Mouse (Mus musculus) skeletal muscle tissue, postnatal 0 days (tissue): Measurements from ENCODE around the gene Cish. TPM values are rescaled to one million over a fixed set of nuclear protein-coding genes. Genes with fewer than 3 reads are reported as not detected.

ENCODE experiments used
- polyA plus RNA-seq: library from polyadenylated mRNA; unstranded; fragments of >200 nt; fragmentation: Nextera tagmentation; extraction: Ambion mirVana; gene quantifications from 2 replicates; pipeline ENCODE4 v1.2.1, GENCODE M21; 2015

Cish gene
- polyA plus RNA-seq = 29.9 and 30.3 TPM in 2 replicates

GRCm38 (mm10) chr9:107296016-107296040 lies at the start of gene Cish:
TSS of gene Cish (plus strand) at chr9:107296026.

GRCm38 (mm10) chr9:107289211-107290076 lies 6.4 kb upstream of the Cish start, which contains the start of gene Mapkapk3:
TSS of gene Mapkapk3 (minus strand) at chr9:107289877.

GRCm38 (mm10) chr9:107338172-107338883 lies 42.5 kb downstream of the Cish start, which contains the start of gene Hemk1:
TSS of gene Hemk1 (minus strand) at chr9:107338350.

GRCm38 (mm10) chr9:107340267-107340859 lies 44.5 kb downstream of the Cish start, which contains the start of gene 6430571L13Rik:
TSS of gene 6430571L13Rik (plus strand) at chr9:107340602.

Other genes starting within 250 kb of the Cish start
- gene Dock3, start 64.1 kb upstream of the Cish start, polyA plus RNA-seq = 0.12 and 1.2 TPM in 2 replicates
- 20.2 and 21.4 TPM in 2 replicates for gene Mapkapk3, start 6.1 kb upstream of the Cish start, polyA plus RNA-seq
- gene Hemk1, start 42.3 kb downstream of the Cish start, polyA plus RNA-seq = 9.7 and 10.7 TPM in 2 replicates
- 12.1 and 13.0 TPM in 2 replicates for gene 6430571L13Rik, start 44.6 kb downstream of the Cish start, polyA plus RNA-seq
- 0.15 and 0.21 TPM in 2 replicates for gene Cacna2d2, start 103.6 kb downstream of the Cish start, polyA plus RNA-seq
- 33.1 and 36.2 TPM in 2 replicates for gene Tmem115, start 237.9 kb downstream of the Cish start, polyA plus RNA-seq
- gene Cyb561d2, start 246.2 kb downstream of the Cish start, polyA plus RNA-seq = 8.3 and 10.3 TPM in 2 replicates
- gene Nprl2, start 246.2 kb downstream of the Cish start, polyA plus RNA-seq = 15.7 and 18.0 TPM in 2 replicates